Mouse (Mus musculus) kidney, embryonic 16.5 days (tissue): Measurements from ENCODE around the gene Cts8. TPM values are rescaled to one million over a fixed set of nuclear protein-coding genes. Genes with fewer than 3 reads are reported as not detected.

Experiments
- ATAC-seq: fragments of 200-750 bp; cut with Nextera tagmentation; 2 replicates; pipeline ENCODE4 v1.8.0; 2017; ENCODE audit warnings: moderate TSS enrichment; ENCODE audit not compliant: low FRiP score, low TSS enrichment
- H3K27ac ChIP-seq: fragments of 300-500 bp; sonication (generic); 2 replicates; pipeline ENCODE4 v1.5.1; 2014; ENCODE audit warnings: low read length
- H3K27me3 ChIP-seq: fragments of 300-500 bp; sonication (generic); 2 replicates; pipeline ENCODE4 v1.6.1; 2014; ENCODE audit warnings: low read length, control low read depth, mixed read lengths; ENCODE audit not compliant: insufficient read depth
- H3K36me3 ChIP-seq: fragments of 300-500 bp; sonication (generic); 2 replicates; pipeline ENCODE4 v1.6.1; 2014; ENCODE audit warnings: low read length, control low read depth, mixed read lengths; ENCODE audit not compliant: insufficient read depth
- H3K4me1 ChIP-seq: fragments of 300-500 bp; sonication (generic); 2 replicates; pipeline ENCODE4 v1.6.1; 2014; ENCODE audit warnings: low read length, control low read depth, mixed read lengths; ENCODE audit not compliant: insufficient read depth
- H3K4me2 ChIP-seq: fragments of 300-500 bp; sonication (generic); replicated peaks from 2 replicates; pipeline ENCODE4 v1.6.1; 2014; ENCODE audit warnings: low read depth, low read length
- H3K4me3 ChIP-seq: fragments of 300-500 bp; sonication (generic); 2 replicates; pipeline ENCODE4 v1.5.1; 2014; ENCODE audit warnings: mild to moderate bottlenecking, low read length
- H3K9ac ChIP-seq: fragments of 300-500 bp; sonication (generic); replicated peaks from 2 replicates; pipeline ENCODE4 v1.6.1; 2014; ENCODE audit warnings: low read length
- H3K9me3 ChIP-seq: fragments of 300-500 bp; sonication (generic); 2 replicates; pipeline ENCODE4 v1.6.1; 2016; ENCODE audit warnings: low read length, control low read depth
- WGBS: fragments of 180-500 bp; shearing (Covaris S2); extraction: QIAGEN DNeasy Blood & Tissue Kit; methylation state at CpG from one replicate; pipeline ENCODE4 v1.1.7; 2014; 5-methylcytosine and 5-hydroxymethylcytosine counted together
- polyA plus RNA-seq: library from polyadenylated mRNA; unstranded; fragments of >200 nt; fragmentation: Nextera tagmentation; extraction: Ambion mirVana; gene quantifications from 2 replicates; pipeline ENCODE4 v1.2.1, GENCODE M21; 2015

Gene Cts8
- polyA plus RNA-seq = not detected in 2 replicates

- 87% methylated on average over 2 of the region's 2 CpGs for WGBS
- ATAC-seq = no peak
- no peaks in the 10 kb centered on the region for H3K27me3 ChIP-seq
Observed at GRCm38 (mm10) chr13:61255258-61255657, at the start of gene Cts8. TSS of gene Cts8 (minus strand) at chr13:61255358.

GRCm38 (mm10) chr13:61288739-61289138 lies 33.6 kb upstream of the Cts8 start, which contains the start of gene Gm49398:
TSS of gene Gm49398 (minus strand) at chr13:61288839.
- Histone ChIP-seq H3K27me3 (no peaks in the 10 kb centered on the region), H3K4me3 (no peak within 1 kb of the TSS), H3K27ac (no peak within 1 kb of the TSS), H3K9me3 (peaks cover 3% of the 10 kb centered on the region; the same call in 1 of the 2 replicates), H3K4me2 (no peak within 1 kb of the TSS), H3K4me1 (no peaks in the 10 kb centered on the region), H3K36me3 (no peaks in the 10 kb centered on the region), H3K9ac (no peak within 1 kb of the TSS)
- ATAC-seq = no peak
- WGBS = 88% methylated on average over 2 of the region's 2 CpGs

More at GRCm38 (mm10) chr13:61255258-61255657, at the start of gene Cts8:
- Histone ChIP-seq H3K27ac (no peak within 1 kb of the TSS), H3K9ac (no peak within 1 kb of the TSS), H3K4me1 (no peaks in the 10 kb centered on the region), H3K4me3 (no peak within 1 kb of the TSS), H3K36me3 (no peaks in the 10 kb centered on the region), H3K9me3 (0 out of 2 replicates have a peak, but pooled peaks cover 4% of the 10 kb centered on the region), H3K4me2 (no peak within 1 kb of the TSS)

DNA sequence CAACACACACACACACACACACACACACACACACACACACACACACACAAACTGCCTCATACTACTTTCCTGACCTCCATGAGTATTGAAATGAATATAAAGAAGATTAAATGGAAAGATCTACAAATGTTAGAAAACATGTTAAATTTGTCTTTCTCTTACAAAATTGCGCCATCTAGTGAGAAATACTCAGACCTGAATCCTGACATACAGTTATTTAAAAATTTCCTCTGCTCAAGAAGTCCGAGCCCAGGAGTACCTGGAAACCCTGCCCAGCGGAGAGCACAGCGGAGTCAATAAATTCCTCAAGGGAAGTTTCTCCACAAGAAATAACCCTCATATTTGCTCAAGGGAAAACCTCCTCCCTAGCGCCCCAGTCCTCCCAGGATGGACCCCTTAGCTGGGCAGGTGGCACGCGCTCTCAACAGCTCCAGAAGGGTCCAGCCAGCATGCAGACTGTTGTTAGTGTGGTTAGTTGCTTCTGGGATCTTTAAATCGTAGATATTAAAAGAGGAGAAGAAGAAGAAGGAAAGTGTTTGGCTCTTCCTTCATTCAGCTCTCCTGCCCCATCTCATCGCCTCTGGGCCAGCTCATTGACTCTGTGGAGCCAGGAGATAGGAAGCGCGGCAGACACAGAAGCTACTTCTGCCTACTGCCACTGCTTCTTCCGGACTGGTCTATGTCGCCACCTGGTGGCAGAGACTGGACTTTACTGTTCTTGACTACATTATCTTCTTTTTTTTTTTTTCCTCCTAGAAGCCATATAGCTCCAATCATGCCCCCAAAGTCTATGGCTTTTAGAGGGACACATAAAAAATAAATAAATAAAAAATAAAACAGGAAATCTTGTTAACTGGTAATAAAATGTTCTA lies 13.8 kb downstream of the Cts8 start:
- H3K27me3 ChIP-seq = no peaks in the 10 kb centered on the region
- no peak for ATAC-seq
- no peaks in the 10 kb centered on the region for H3K4me1 ChIP-seq
- no peaks in the 10 kb centered on the region for H3K36me3 ChIP-seq
- no peaks in the 10 kb centered on the region for H3K9me3 ChIP-seq
- no peak overlapping the region for H3K4me2 ChIP-seq
- 57% methylated on average over 13 of the region's 13 CpGs for WGBS
- no peak overlapping the region for H3K27ac ChIP-seq
- H3K9ac ChIP-seq = no peak overlapping the region
- no peak overlapping the region for H3K4me3 ChIP-seq

DNA sequence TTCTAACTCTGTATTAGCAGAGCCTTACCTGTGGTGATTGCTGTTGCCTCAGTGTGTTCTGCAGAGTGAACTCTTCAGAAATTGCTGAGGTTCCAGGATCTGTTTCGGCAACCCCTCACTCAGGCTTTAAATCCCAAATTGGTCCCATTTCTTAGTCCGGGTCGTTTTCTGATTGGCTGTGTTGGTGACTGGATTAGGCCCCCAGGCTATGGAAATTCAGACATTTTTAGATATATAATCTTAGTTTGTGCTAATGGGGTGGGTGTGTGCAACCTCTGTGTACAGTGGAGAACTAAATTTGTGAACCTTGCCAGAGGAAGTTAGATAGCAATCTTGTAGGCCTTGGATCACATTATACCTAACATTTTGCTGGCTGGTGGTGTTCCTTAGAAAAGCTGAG lies 51.8 kb downstream of the Cts8 start, which contains the start of gene Cts6:
TSS of gene Cts6 (minus strand) at position 101 of the 400 bp plus-strand sequence.
- no peak within 1 kb of the TSS for H3K4me3 ChIP-seq
- no peak within 1 kb of the TSS for H3K9ac ChIP-seq
- H3K27me3 ChIP-seq = no peaks in the 10 kb centered on the region
- no peak for ATAC-seq
- 89% methylated on average over 3 of the region's 3 CpGs for WGBS
- H3K4me1 ChIP-seq = no peaks in the 10 kb centered on the region
- 0 out of 2 replicates have a peak, but pooled peaks cover 15% of the 10 kb centered on the region for H3K9me3 ChIP-seq
- no peak within 1 kb of the TSS for H3K27ac ChIP-seq
- H3K4me2 ChIP-seq = no peak within 1 kb of the TSS
- H3K36me3 ChIP-seq = no peaks in the 10 kb centered on the region

Other genes with a start within 250 kb of the Cts8 start
- gene Ctsj, start 249.4 kb downstream of the Cts8 start, polyA plus RNA-seq = not detected in 2 replicates
- gene Ctsq, start 214.7 kb downstream of the Cts8 start, polyA plus RNA-seq = not detected in 2 replicates
- gene Ctsr, start 91.1 kb downstream of the Cts8 start, polyA plus RNA-seq = not detected in 2 replicates
- gene Cts6, start 51.9 kb downstream of the Cts8 start, polyA plus RNA-seq = not detected in 2 replicates
- not detected in 2 replicates for gene Gm49398, start 33.5 kb upstream of the Cts8 start, polyA plus RNA-seq
- not detected in 2 replicates for gene Cts7, start 102.8 kb upstream of the Cts8 start, polyA plus RNA-seq